ENCODE assay signal across 8 mouse cellular contexts in the genomic region with DNA sequence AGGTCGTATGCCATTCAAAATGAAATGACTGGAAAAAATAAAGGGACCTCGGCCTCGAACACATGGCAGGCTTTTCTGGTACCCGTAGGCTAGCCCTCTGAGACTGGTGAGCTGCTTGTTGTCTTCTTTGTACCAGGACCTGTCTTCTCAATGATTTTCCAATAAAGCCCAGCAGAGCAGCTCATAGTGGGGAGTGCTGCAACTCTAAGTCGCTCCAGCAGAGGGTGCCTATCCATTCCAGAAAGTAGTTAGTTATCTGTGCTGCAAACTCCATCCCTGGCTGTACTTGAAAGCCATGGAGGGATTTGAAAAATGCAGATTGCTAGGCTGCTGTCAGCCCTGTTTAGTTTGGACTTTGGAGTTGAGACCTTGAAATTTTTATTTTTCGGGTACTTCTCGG.
A peak's percentile ranks its signal among the peaks of the same experiment; 100 is the strongest.
DNase-seq lines count a peak whose midpoint lies in the region; ATAC-seq lines count a peak whose summit lies in the region.

No protein-coding gene starts in this region.

- no peaks in the 10 kb centered on the region for H3K27me3 ChIP-seq in kidney, embryonic 15.5 days
- no peaks in the 10 kb centered on the region for H3K27me3 ChIP-seq in midbrain, embryonic 13.5 days

- peak; percentile 59 for DNase-seq in kidney, adult 18-20 months
- DNase-seq in NIH3T3 (ENCODE audit: low read depth): peak; percentile 74
- DNase-seq in embryo, embryonic 11 days: peak; percentile 72
- DNase-seq in heart, postnatal 14 days: peak; percentile 57 to 70
- DNase-seq in layer of hippocampus, postnatal 36 days: peak; percentile 46 to 49
- DNase-seq in thymus, postnatal 36 days: peak; percentile 40 to 45

- no peak for ATAC-seq in kidney, embryonic 15.5 days (replicated peaks; ENCODE audit: low FRiP score)
- ATAC-seq in midbrain, embryonic 13.5 days: peak; percentile 29

- H3K9ac ChIP-seq in kidney, embryonic 15.5 days: no peak overlapping the region
- no peak overlapping the region for H3K9ac ChIP-seq in midbrain, embryonic 13.5 days (replicated peaks)

- WGBS in kidney, embryonic 15.5 days: 62% methylated on average over 7 of the region's 7 CpGs
- 45% methylated on average over 7 of the region's 7 CpGs for WGBS in midbrain, embryonic 13.5 days

- peaks cover 80% of the 10 kb centered on the region for H3K36me3 ChIP-seq in kidney, embryonic 15.5 days
- peaks cover 22% of the 10 kb centered on the region; the same call in 1 of the 2 replicates for H3K36me3 ChIP-seq in midbrain, embryonic 13.5 days

- no peak overlapping the region for H3K27ac ChIP-seq in kidney, embryonic 15.5 days
- H3K27ac ChIP-seq in midbrain, embryonic 13.5 days: 0 out of 2 replicates have a peak overlapping the region, but pooled peaks have one; percentile 16

- H3K4me1 ChIP-seq in kidney, embryonic 15.5 days: peaks cover 2% of the 10 kb centered on the region; the same call in 1 of the 2 replicates
- H3K4me1 ChIP-seq in midbrain, embryonic 13.5 days (replicated peaks): peaks cover 6% of the 10 kb centered on the region; the same call in 1 of the 2 replicates

- H3K4me3 ChIP-seq in kidney, embryonic 15.5 days (replicated peaks): no peak overlapping the region
- no peak overlapping the region for H3K4me3 ChIP-seq in midbrain, embryonic 13.5 days (replicated peaks)

- intact Hi-C loops in heart, postnatal 14 days (cut with DNase I): no loop called here

- no peak overlapping the region for H3K4me2 ChIP-seq in kidney, embryonic 15.5 days
- H3K4me2 ChIP-seq in midbrain, embryonic 13.5 days (replicated peaks): no peak overlapping the region

- H3K9me3 ChIP-seq in kidney, embryonic 15.5 days (replicated peaks): no peaks in the 10 kb centered on the region
- H3K9me3 ChIP-seq in midbrain, embryonic 13.5 days: no peaks in the 10 kb centered on the region
